Comparison of ENCODE assay signal across 14 mouse cellular contexts in the genomic region with DNA sequence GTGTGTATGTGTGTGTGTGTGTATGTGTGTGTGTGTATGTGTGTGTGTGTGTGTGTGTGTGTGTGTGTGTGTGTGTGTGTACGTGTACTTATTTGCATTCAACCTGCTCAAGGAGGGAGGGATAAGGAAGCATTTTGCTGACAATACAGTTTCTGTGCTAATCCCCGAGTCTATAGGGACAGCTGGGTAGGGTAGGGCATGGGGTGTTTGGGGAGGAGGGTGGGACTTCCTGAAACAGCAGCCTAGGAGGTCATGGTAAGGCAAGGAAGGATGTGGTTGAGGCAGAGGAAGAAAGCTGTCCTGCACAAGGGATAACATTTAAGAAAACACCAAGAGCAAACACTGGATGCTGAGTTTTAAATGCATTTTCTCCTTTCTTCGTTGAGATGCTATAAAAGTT. TPM values are rescaled to one million over a fixed set of nuclear protein-coding genes. Genes with fewer than 3 reads are reported as not detected.
A peak's percentile ranks its signal among the peaks of the same experiment; 100 is the strongest.
DNase-seq lines count a peak whose midpoint lies in the region; ATAC-seq and TF ChIP-seq lines count a peak whose summit lies in the region.
"Had no signal": no experiment of that assay in that cellular context is flagged by ENCODE, and none has a peak within 500 bp of the region (broad histone marks: within the 10 kb centered on the region; RNA-seq: fewer than 3 reads in every experiment).

No protein-coding gene starts in this region.

- H3K36me3 ChIP-seq in spleen, adult 2 months (ENCODE audit: control insufficient read depth, insufficient read depth, low read length) = no peaks in the 10 kb centered on the region
- H3K36me3 ChIP-seq in forebrain, embryonic 10.5 days (replicated peaks) = no peaks in the 10 kb centered on the region
- H3K36me3 ChIP-seq: intestine, embryonic 15.5 days; limb, embryonic 12.5 days had no signal

- peak overlapping the region; percentile 44 for H3K27ac ChIP-seq in spleen, adult 2 months (ENCODE audit: insufficient read depth, low read length)
- H3K27ac ChIP-seq in forebrain, embryonic 10.5 days = no peak overlapping the region
- H3K27ac ChIP-seq: intestine, embryonic 15.5 days; limb, embryonic 12.5 days had no signal

- H3K4me1 ChIP-seq in spleen, adult 2 months (ENCODE audit: control insufficient read depth, insufficient read depth, insufficient read length) = peaks cover 16% of the 10 kb centered on the region
- peaks cover 19% of the 10 kb centered on the region for H3K4me1 ChIP-seq in forebrain, embryonic 10.5 days

- no peak for TF ChIP-seq CTCF in spleen, adult 2 months (IDR thresholded peaks at IDR 0.05; ENCODE audit: extremely low read depth, insufficient read depth, insufficient read length, insufficient replicate concordance)

- H3K4me3 ChIP-seq in spleen, adult 2 months (ENCODE audit: extremely low read depth, insufficient read depth, insufficient read length) = no peak overlapping the region
- H3K4me3 ChIP-seq in forebrain, embryonic 10.5 days = no peak overlapping the region
- H3K4me3 ChIP-seq: intestine, embryonic 15.5 days; limb, embryonic 12.5 days had no signal

- no peak for TF ChIP-seq POLR2A in spleen, adult 2 months (IDR thresholded peaks at IDR 0.05; ENCODE audit: low read depth, low read length)

- ATAC-seq in common myeloid progenitor, adult 5-6 weeks (replicated peaks; ENCODE audit: low read depth, poor library complexity, severe bottlenecking) = peak; percentile 82
- ATAC-seq in monocyte, adult 5-6 weeks (replicated peaks; ENCODE audit: insufficient number of reproducible peaks, low FRiP score, low TSS enrichment, poor library complexity, severe bottlenecking) = peak; percentile 65
- ATAC-seq: intestine, embryonic 15.5 days; lung, postnatal 0 days had no signal

- no peaks in the 10 kb centered on the region for H3K9me3 ChIP-seq in forebrain, embryonic 10.5 days
- H3K9me3 ChIP-seq: intestine, embryonic 15.5 days; limb, embryonic 12.5 days had no signal

- no peaks in the 10 kb centered on the region for H3K27me3 ChIP-seq in spleen, adult 2 months (ENCODE audit: control insufficient read depth, insufficient read depth, low read length)
- H3K27me3 ChIP-seq in forebrain, embryonic 10.5 days (ENCODE audit: poor library complexity, severe bottlenecking) = 0 out of 2 replicates have a peak, but pooled peaks cover 3% of the 10 kb centered on the region
- H3K27me3 ChIP-seq: intestine, embryonic 15.5 days had no signal

- WGBS in spleen, adult 2 months = 8% methylated on average over 3 of the region's 3 CpGs
- WGBS in forebrain, embryonic 10.5 days = 81% methylated on average over 3 of the region's 3 CpGs

- DNase-seq in spleen, adult 2 months (ENCODE audit: low read depth in 1 of 2, low spot score in 2 of 2) = peak; percentile 54 to 58
- no peak for DNase-seq in spleen, postnatal 14 days (ENCODE audit: low spot score in 2 of 2)
- peak; percentile 58 for DNase-seq in thymus, postnatal 25 days
- no peak for DNase-seq in forebrain, embryonic 10.5 days (ENCODE audit: extremely low spot score, low spot score)
- DNase-seq in gastrocnemius, postnatal 25 days = no peak
- DNase-seq in right cerebral cortex, postnatal 10 days (ENCODE audit: low spot score in 2 of 2) = no peak
- DNase-seq: adrenal gland, postnatal 25 days; heart, postnatal 14 days; kidney, postnatal 25 days had no signal

RNA-seq across cellular contexts. Expression of gene Stat4, which starts 24.3 kb away (rescaled TPM):
- polyA plus RNA-seq in spleen, adult 2 months (2012; rRNA removed) = 5.1 and 6.0 TPM in 2 replicates
- total RNA-seq in common myeloid progenitor, adult 5-6 weeks (2017) = 26.1 and 39.4 TPM in 2 replicates
- total RNA-seq in monocyte, adult 5-6 weeks (2017) = 78.3 to 278 TPM (median 108 TPM) in 3 replicates
- 8.4 and 9.8 TPM in 2 replicates for polyA plus RNA-seq in forebrain, embryonic 10.5 days (2016; fragmentation: Nextera tagmentation; extraction: Ambion mirVana)
- total RNA-seq in gastrocnemius, postnatal 25 days (2021) = not detected

Comparison
In these comparisons a context has a peak if more than half of its experiments do, and no peak if none do; other contexts are left out.
1. DNase-seq: peak in spleen, adult 2 months (2 of 2) and thymus, postnatal 25 days (single experiment); none in spleen, postnatal 14 days (0 of 2), forebrain, embryonic 10.5 days (single experiment), gastrocnemius, postnatal 25 days (single experiment) and right cerebral cortex, postnatal 10 days (0 of 2).
2. RNA of gene Stat4, which starts 24.3 kb away (total RNA-seq): 78.3 to 278 TPM in monocyte, adult 5-6 weeks and 26.1 to 39.4 TPM in common myeloid progenitor, adult 5-6 weeks; not detected in gastrocnemius, postnatal 25 days; every median in the first group is over 10 times any median in the second.